Mouse (Mus musculus) bone marrow macrophage, adult 2 months (primary cell): ENCODE measurements at regions not wholly inside any gene's neighbourhood (a gene's known extent, or its start where the extent isn't known, plus 50 kb on each side); places are given as distances from the start of the nearest gene placed in this dataset.

Experiments
- H3K27ac ChIP-seq: 2 replicates; pipeline ENCODE4 v1.5.1; 2012; ENCODE audit warnings: low read depth, low read length; ENCODE audit not compliant: insufficient read depth
- H3K4me1 ChIP-seq: 2 replicates; pipeline ENCODE4 v1.6.1; 2012; ENCODE audit warnings: low read length; ENCODE audit not compliant: control insufficient read depth, insufficient read depth
- H3K4me3 ChIP-seq: 2 replicates; pipeline ENCODE4 v1.5.1; 2012; ENCODE audit warnings: mild to moderate bottlenecking, low read length, moderate library complexity; ENCODE audit not compliant: insufficient read depth
- CTCF ChIP-seq: IDR thresholded peaks from 2 replicates; pipeline ENCODE4 v1.5.1; 2012; ENCODE audit warnings: low read depth, mild to moderate bottlenecking, low read length, moderate library complexity
- POLR2A ChIP-seq: IDR thresholded peaks from 2 replicates; pipeline ENCODE4 v1.6.1; 2012; ENCODE audit warnings: mild to moderate bottlenecking, low read depth, low read length, borderline replicate concordance

DNA sequence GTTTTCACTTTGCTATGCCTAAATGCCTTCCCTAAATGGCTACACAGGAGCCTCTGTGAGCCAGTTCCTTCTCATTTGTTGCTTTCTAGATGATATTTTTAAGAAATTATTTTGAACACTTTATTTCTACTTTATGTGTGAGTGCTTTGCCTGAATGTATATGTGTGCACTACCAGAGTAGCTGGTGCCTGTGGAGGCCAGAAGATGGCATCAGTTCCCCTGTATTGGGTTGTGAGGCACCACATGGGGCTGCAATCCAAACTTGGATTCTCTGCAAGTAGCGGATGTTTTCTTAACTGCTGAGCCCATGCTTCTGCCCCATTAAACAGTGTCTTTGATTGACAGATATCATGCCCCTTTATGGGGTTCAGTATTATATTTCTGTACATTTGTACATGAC is 103.7 kb downstream of the Lyplal1 start:
- TF ChIP-seq POLR2A (no peak), CTCF (no peak)

GRCm38 (mm10) chr1:186014166-186014565 is 102.9 kb downstream of the Lyplal1 start:
- H3K4me3 ChIP-seq, result no peak overlapping the region

More for the DNA sequence above, 103.7 kb downstream of the Lyplal1 start:
- Histone ChIP-seq H3K4me3 (no peak overlapping the region), H3K27ac (no peak overlapping the region), H3K4me1 (no peaks in the 10 kb centered on the region)

GRCm38 (mm10) chr1:186015831-186016561 is 101.1 kb downstream of the Lyplal1 start:
- H3K4me3 ChIP-seq, result no peak overlapping the region
- H3K27ac ChIP-seq, result no peak overlapping the region
- TF ChIP-seq POLR2A (no peak), CTCF (no peak)
- H3K4me1 ChIP-seq, result no peaks in the 10 kb centered on the region

More at GRCm38 (mm10) chr1:186014166-186014565, 102.9 kb downstream of the Lyplal1 start:
- Histone ChIP-seq H3K4me1 (no peaks in the 10 kb centered on the region), H3K27ac (no peak overlapping the region)
- TF ChIP-seq POLR2A (no peak), CTCF (no peak)

DNA sequence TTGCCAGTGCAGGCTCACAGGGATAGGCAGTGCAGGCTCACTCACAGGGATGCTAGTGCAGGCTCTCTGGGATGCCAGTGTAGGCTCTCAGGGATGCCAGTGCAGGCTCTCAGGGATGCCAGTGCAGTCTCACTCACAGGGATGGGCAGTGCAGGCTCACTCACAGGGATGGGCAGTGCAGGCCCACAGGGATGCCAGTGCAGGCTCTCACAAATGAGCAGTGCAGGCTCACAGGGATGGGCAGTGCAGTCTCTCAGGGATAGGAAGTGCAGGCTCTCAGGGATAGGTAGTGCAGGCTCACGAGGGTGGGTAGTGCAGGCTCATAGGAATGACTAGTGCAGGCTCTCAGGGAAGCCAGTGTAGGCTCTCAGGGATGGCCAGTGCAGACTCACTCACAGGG is 99.6 kb downstream of the Lyplal1 start:
- TF ChIP-seq CTCF (no peak), POLR2A (no peak)
- no peak overlapping the region for H3K27ac ChIP-seq
- no peaks in the 10 kb centered on the region for H3K4me1 ChIP-seq
- no peak overlapping the region for H3K4me3 ChIP-seq

GRCm38 (mm10) chr1:186019511-186019910 is 97.6 kb downstream of the Lyplal1 start:
- TF ChIP-seq POLR2A (no peak), CTCF (no peak)
- H3K4me3 ChIP-seq, result no peak overlapping the region
- no peak overlapping the region for H3K27ac ChIP-seq
- no peaks in the 10 kb centered on the region for H3K4me1 ChIP-seq

DNA sequence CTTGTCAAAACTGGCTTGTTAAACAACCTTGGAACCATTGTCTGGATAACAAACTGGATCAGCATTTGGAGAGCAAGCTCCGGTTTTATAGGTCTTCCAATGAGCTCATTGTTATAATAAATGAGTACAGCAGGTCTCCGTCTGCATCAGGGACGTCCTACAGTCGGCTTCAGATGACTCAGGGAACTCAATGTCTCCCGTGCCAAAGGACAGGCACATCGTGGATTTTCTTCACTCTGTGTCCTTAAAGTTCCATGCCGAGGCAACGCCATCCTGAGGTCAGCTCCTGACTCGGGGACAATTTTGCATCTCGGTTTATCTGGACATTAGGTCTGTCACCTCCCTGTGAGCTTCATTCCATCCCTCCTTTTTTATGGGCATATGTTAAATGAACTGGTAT is 85.2 kb downstream of the Lyplal1 start:
- Histone ChIP-seq H3K4me3 (no peak overlapping the region), H3K27ac (no peak overlapping the region), H3K4me1 (no peaks in the 10 kb centered on the region)
- TF ChIP-seq POLR2A (no peak), CTCF (no peak)

DNA sequence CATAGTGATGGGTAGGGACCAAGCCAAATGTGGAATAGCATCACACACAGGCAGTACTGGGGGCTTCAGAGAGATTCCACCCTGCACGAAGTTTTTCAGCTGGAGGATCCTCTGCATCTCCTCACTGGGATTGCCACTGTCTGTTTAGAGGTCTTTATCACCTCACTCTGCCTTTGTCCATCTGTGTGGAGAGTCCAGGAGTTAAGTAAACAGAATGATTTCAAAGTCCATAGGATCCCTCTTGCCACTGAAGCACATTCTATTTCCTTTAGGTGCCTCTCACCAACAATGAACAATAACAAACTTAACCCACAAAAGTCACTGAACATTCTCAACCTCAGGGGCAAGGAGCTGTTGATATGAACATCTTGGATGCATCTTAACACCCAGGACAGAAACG is 82.7 kb downstream of the Lyplal1 start:
- Histone ChIP-seq H3K27ac (no peak overlapping the region), H3K4me3 (no peak overlapping the region)

More for the DNA sequence above, 82.7 kb downstream of the Lyplal1 start:
- no peaks in the 10 kb centered on the region for H3K4me1 ChIP-seq
- TF ChIP-seq CTCF (no peak), POLR2A (no peak)
